ENCODE assay signal across 16 mouse cellular contexts in the genomic region with DNA sequence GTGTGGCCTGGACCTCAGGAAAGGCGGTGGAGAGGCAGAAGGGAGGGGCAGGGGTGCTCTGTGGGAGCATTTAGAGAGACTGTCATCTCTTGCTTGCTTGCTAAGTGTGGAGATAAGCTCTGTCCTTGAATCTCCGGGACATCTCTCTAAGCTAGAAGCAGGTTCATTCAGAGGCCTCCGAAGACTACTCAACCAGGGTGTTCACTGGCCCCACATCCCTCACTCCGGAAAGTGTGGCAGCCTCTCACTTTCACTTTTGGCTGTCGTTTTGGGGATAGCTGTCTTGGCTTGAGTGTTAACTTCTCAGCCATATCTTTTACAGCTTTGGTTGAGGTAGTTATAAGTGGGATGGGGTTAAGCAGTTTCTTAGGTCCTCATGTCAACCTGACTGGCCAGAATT. TPM values are rescaled to one million over a fixed set of nuclear protein-coding genes. Genes with fewer than 3 reads are reported as not detected.
DNase-seq lines count a peak whose midpoint lies in the region; ATAC-seq and TF ChIP-seq lines count a peak whose summit lies in the region.
"Had no signal": no experiment of that assay in that cellular context is flagged by ENCODE, and none has a peak within 500 bp of the region (broad histone marks: within the 10 kb centered on the region; RNA-seq: fewer than 3 reads in every experiment).

No protein-coding gene starts in this region.

- no peak for TF ChIP-seq CTCF in lung, embryonic 14.5 days (IDR thresholded peaks at IDR 0.05; ENCODE audit: low read depth)
- no peak for TF ChIP-seq CTCF in lung, postnatal 0 days (IDR thresholded peaks at IDR 0.05)

- TF ChIP-seq EP300 in lung, postnatal 0 days (IDR thresholded peaks at IDR 0.05): no peak

- H3K9ac ChIP-seq in lung, embryonic 14.5 days: no peak overlapping the region
- no peak overlapping the region for H3K9ac ChIP-seq in lung, postnatal 0 days (replicated peaks; ENCODE audit: low read depth)
- H3K9ac ChIP-seq in limb, embryonic 13.5 days: no peak overlapping the region
- H3K9ac ChIP-seq: hindbrain, embryonic 13.5 days had no signal

- H3K36me3 ChIP-seq in lung, embryonic 14.5 days (ENCODE audit: insufficient read depth): no peaks in the 10 kb centered on the region
- no peaks in the 10 kb centered on the region for H3K36me3 ChIP-seq in lung, postnatal 0 days (ENCODE audit: insufficient read depth, low read length)
- no peaks in the 10 kb centered on the region for H3K36me3 ChIP-seq in limb, embryonic 13.5 days
- H3K36me3 ChIP-seq: hindbrain, embryonic 13.5 days had no signal

- 0 out of 2 replicates have a peak overlapping the region, but pooled peaks have one; percentile 8 for H3K27ac ChIP-seq in lung, embryonic 14.5 days (ENCODE audit: low read depth)
- H3K27ac ChIP-seq in lung, postnatal 0 days (ENCODE audit: low read length): no peak overlapping the region
- H3K27ac ChIP-seq in limb, embryonic 13.5 days: peak overlapping the region; percentile 52; the same call in 1 of the 2 replicates
- H3K27ac ChIP-seq: hindbrain, embryonic 13.5 days had no signal

- peak; percentile 92 for DNase-seq in heart, adult 11 months
- no peak for DNase-seq in heart, postnatal 4 days
- DNase-seq in lung, embryonic 14.5 days: no peak
- DNase-seq in lung, postnatal 0 days (ENCODE audit: low spot score): no peak
- peak; percentile 71 for DNase-seq in T-cell, adult 2 months (ENCODE audit: low spot score)
- DNase-seq in right cerebral cortex, postnatal 25 days: no peak
- DNase-seq in ovary, postnatal 10 days (ENCODE audit: low spot score): no peak
- DNase-seq: adrenal gland, adult 2 months; layer of hippocampus, adult 9-11 months; liver; lung, postnatal 14 days; right cerebral cortex, postnatal 14 days had no signal

- H3K9me3 ChIP-seq in lung, embryonic 14.5 days (ENCODE audit: low read depth, low read length): no peaks in the 10 kb centered on the region
- no peaks in the 10 kb centered on the region for H3K9me3 ChIP-seq in lung, postnatal 0 days (ENCODE audit: low read length)
- no peaks in the 10 kb centered on the region for H3K9me3 ChIP-seq in limb, embryonic 13.5 days
- H3K9me3 ChIP-seq: hindbrain, embryonic 13.5 days had no signal

- H3K27me3 ChIP-seq in lung, embryonic 14.5 days (ENCODE audit: insufficient read depth, low read length): no peaks in the 10 kb centered on the region
- no peaks in the 10 kb centered on the region for H3K27me3 ChIP-seq in lung, postnatal 0 days (replicated peaks; ENCODE audit: insufficient read depth, low read length)
- H3K27me3 ChIP-seq in limb, embryonic 13.5 days: no peaks in the 10 kb centered on the region
- H3K27me3 ChIP-seq: hindbrain, embryonic 13.5 days had no signal

- no peak for ATAC-seq in lung, embryonic 14.5 days (ENCODE audit: insufficient read depth)
- ATAC-seq in lung, postnatal 0 days: no peak
- no peak for ATAC-seq in limb, embryonic 13.5 days (ENCODE audit: low FRiP score, low read depth)
- ATAC-seq: midbrain, embryonic 16.5 days had no signal

- H3K4me2 ChIP-seq in lung, embryonic 14.5 days: no peak overlapping the region
- no peak overlapping the region for H3K4me2 ChIP-seq in lung, postnatal 0 days (replicated peaks; ENCODE audit: low read depth, low read length)
- no peak overlapping the region for H3K4me2 ChIP-seq in limb, embryonic 13.5 days (replicated peaks)
- H3K4me2 ChIP-seq: hindbrain, embryonic 13.5 days had no signal

- H3K4me3 ChIP-seq in lung, embryonic 14.5 days (ENCODE audit: low read depth, low read length): no peak overlapping the region
- no peak overlapping the region for H3K4me3 ChIP-seq in lung, postnatal 0 days (ENCODE audit: low read depth, low read length)
- no peak overlapping the region for H3K4me3 ChIP-seq in limb, embryonic 13.5 days
- H3K4me3 ChIP-seq: hindbrain, embryonic 13.5 days had no signal

- H3K4me1 ChIP-seq in lung, embryonic 14.5 days (ENCODE audit: insufficient read depth): peaks cover 36% of the 10 kb centered on the region
- peaks cover 13% of the 10 kb centered on the region; the same call in 1 of the 2 replicates for H3K4me1 ChIP-seq in lung, postnatal 0 days (ENCODE audit: insufficient read depth, low read depth, low read length)
- H3K4me1 ChIP-seq in limb, embryonic 13.5 days: peaks cover 80% of the 10 kb centered on the region

- 54% methylated on average over 5 of the region's 5 CpGs for WGBS in lung, embryonic 14.5 days
- WGBS in lung, postnatal 0 days: 55% methylated on average over 5 of the region's 5 CpGs
- WGBS in limb, embryonic 13.5 days: 68% methylated on average over 5 of the region's 5 CpGs

RNA-seq across cellular contexts. Expression of a gene that starts 10.4 kb away (rescaled TPM):
- under 1 TPM; 0.56 to 0.67 TPM for total RNA-seq in heart, postnatal 4 days (2021)
- 0.30 and 0.45 TPM in 2 replicates for polyA plus RNA-seq in lung, embryonic 14.5 days (2014; fragmentation: Nextera tagmentation; extraction: Ambion mirVana)
- 0.50 and 0.69 TPM in 2 replicates for polyA plus RNA-seq in lung, postnatal 0 days (2015; fragmentation: Nextera tagmentation; extraction: Ambion mirVana)
- polyA plus RNA-seq in limb, embryonic 13.5 days (2015; fragmentation: Nextera tagmentation; extraction: Ambion mirVana): 0.39 and 0.83 TPM in 2 replicates
- polyA plus RNA-seq: hindbrain, embryonic 13.5 days; kidney, embryonic 14.5 days had no signal

RNA-seq across cellular contexts. Expression of a gene that starts 55.4 kb away (rescaled TPM):
- under 1 TPM in 1 of 2 experiments, not detected in 1; 0.14 TPM for total RNA-seq in heart, postnatal 4 days (2021)
- polyA plus RNA-seq in lung, embryonic 14.5 days (2014; fragmentation: Nextera tagmentation; extraction: Ambion mirVana): 0.39 and 0.47 TPM in 2 replicates
- polyA plus RNA-seq in lung, postnatal 0 days (2015; fragmentation: Nextera tagmentation; extraction: Ambion mirVana): 0.13 and 0.24 TPM in 2 replicates
- polyA plus RNA-seq in limb, embryonic 13.5 days (2015; fragmentation: Nextera tagmentation; extraction: Ambion mirVana): 0.55 and 1.2 TPM in 2 replicates

Comparison
In these comparisons a context has a peak if more than half of its experiments do, and no peak if none do; other contexts are left out.
1. DNase-seq: peak in heart, adult 11 months (single experiment) and T-cell, adult 2 months (single experiment); none in heart, postnatal 4 days (single experiment), lung, embryonic 14.5 days (single experiment), lung, postnatal 0 days (single experiment), right cerebral cortex, postnatal 25 days (single experiment) and ovary, postnatal 10 days (single experiment).